Mouse (Mus musculus): Measurements from ENCODE around the gene Comt. TPM values are rescaled to one million over a fixed set of nuclear protein-coding genes. Genes with fewer than 3 reads are reported as not detected.

Gene Comt
- total RNA-seq, 2 experiments from 2014 or later, result 116 to 122 TPM

Small RNA genes within 50 kb of the gene (microRNA-seq; reads per million reads assigned to microRNA genes)
- 0 reads per million in 2 experiments for gene Gm26219

Other genes with a start within 250 kb of the Comt start
- not detected for gene Ccdc188, start 209.0 kb downstream of the Comt start, total RNA-seq (2021)
- 10 to 100 TPM; 29.8 to 36.0 TPM for gene Zdhhc8, start 191.7 kb downstream of the Comt start, total RNA-seq (2021)
- 10 to 100 TPM; 30.8 to 32.9 TPM for gene Trmt2a, start 178.2 kb downstream of the Comt start, total RNA-seq (2021)
- 100 to 1,000 TPM; 130 to 137 TPM for gene Ranbp1, start 178.1 kb downstream of the Comt start, total RNA-seq (2021)
- gene Gm49776, start 168.5 kb downstream of the Comt start, total RNA-seq (2021), result not detected
- 10 to 100 TPM; 33.0 to 40.3 TPM for gene Dgcr8, start 137.6 kb downstream of the Comt start, total RNA-seq (2021)
- gene Tango2, start 78.7 kb downstream of the Comt start, total RNA-seq (2021), result 10 to 100 TPM; 47.0 to 48.8 TPM
- gene Arvcf, start 78.7 kb downstream of the Comt start, total RNA-seq (2021), result 10 to 100 TPM; 43.5 to 44.2 TPM
- gene Txnrd2, start 468 bp downstream of the Comt start, total RNA-seq (2021), result 10 to 100 TPM; 26.7 to 29.0 TPM
- gene Gnb1l, start 71.9 kb upstream of the Comt start, total RNA-seq (2021), result 1 to 10 TPM; 6.3 to 7.9 TPM
- 1 to 10 TPM; 5.5 to 5.6 TPM for gene Rtl10, start 72.0 kb upstream of the Comt start, total RNA-seq (2021)
- under 1 TPM; 0.55 to 0.68 TPM for gene Tbx1, start 163.8 kb upstream of the Comt start, total RNA-seq (2021)
- 1 to 10 TPM in 1 of 2 experiments, under 1 TPM in 1; 0.32 to 1.1 TPM for gene Gp1bb, start 195.6 kb upstream of the Comt start, total RNA-seq (2021)
- gene Gm49601, start 199.6 kb upstream of the Comt start, total RNA-seq (2021), result 1 to 10 TPM; 4.0 to 5.1 TPM
- 10 to 100 TPM; 10.4 to 15.2 TPM for gene Sept5, start 203.1 kb upstream of the Comt start, total RNA-seq (2021)

Measured in heart, postnatal 4 days (tissue).